Comparison of ENCODE assay signal across 23 mouse cellular contexts in the genomic region with DNA sequence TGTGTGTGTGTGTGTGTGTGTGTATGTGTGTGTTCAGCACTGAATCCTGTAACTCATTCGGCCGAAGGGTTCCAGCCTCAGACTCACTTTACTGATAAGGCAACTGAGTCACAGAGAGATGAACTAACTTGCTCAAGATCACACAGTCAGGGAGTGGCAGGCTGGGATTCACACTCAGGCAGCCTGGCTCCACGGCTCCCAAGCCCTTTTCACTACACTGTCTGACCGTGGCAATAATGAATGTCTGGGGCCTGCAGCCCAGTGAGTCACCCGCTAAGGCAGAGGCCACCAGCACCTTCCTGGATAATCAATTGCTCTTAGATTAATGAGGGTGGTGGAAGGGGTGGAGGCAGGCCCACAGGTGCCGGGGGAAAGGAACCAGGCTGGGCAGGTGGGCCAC.
"Had no signal": no experiment of that assay in that cellular context is flagged by ENCODE, and none has a peak within 500 bp of the region (broad histone marks: within the 10 kb centered on the region; RNA-seq: fewer than 3 reads in every experiment).

No protein-coding gene starts in this region.

- H3K4me1 ChIP-seq: limb, embryonic 12.5 days had no signal

- H3K36me3 ChIP-seq: heart, embryonic 15.5 days; hindbrain, embryonic 10.5 days; hindbrain, embryonic 12.5 days; limb, embryonic 10.5 days; limb, embryonic 12.5 days had no signal

- H3K27me3 ChIP-seq: heart, embryonic 13.5 days; heart, embryonic 15.5 days; hindbrain, embryonic 12.5 days; limb, embryonic 12.5 days had no signal

- H3K4me3 ChIP-seq: gastrocnemius, adult 2 months; heart, embryonic 13.5 days; heart, embryonic 15.5 days; hindbrain, embryonic 10.5 days; hindbrain, embryonic 12.5 days; layer of hippocampus, adult 2 months; left cerebral cortex, adult 2 months; limb, embryonic 10.5 days; limb, embryonic 12.5 days had no signal

- H3K4me2 ChIP-seq: heart, embryonic 11.5 days; heart, embryonic 13.5 days; heart, embryonic 15.5 days; hindbrain, embryonic 12.5 days; hindbrain, embryonic 14.5 days; limb, embryonic 12.5 days; liver, embryonic 11.5 days had no signal

- H3K9ac ChIP-seq: heart, embryonic 15.5 days; hindbrain, embryonic 12.5 days; hindbrain, embryonic 14.5 days; limb, embryonic 12.5 days; liver, embryonic 14.5 days had no signal

- ATAC-seq: hindbrain, embryonic 16.5 days had no signal

- DNase-seq: gastrocnemius, adult 2 months; gastrocnemius, postnatal 10 days; gastrocnemius, postnatal 25 days; heart, adult 18-20 months; heart, postnatal 4 days; kidney, adult 18-20 months; kidney, adult 8-10 months; kidney, postnatal 10 days; kidney, postnatal 25 days; liver had no signal

- H3K9me3 ChIP-seq: heart, embryonic 13.5 days; heart, embryonic 15.5 days; hindbrain, embryonic 10.5 days; hindbrain, embryonic 12.5 days; limb, embryonic 10.5 days; limb, embryonic 12.5 days had no signal

- H3K27ac ChIP-seq: gastrocnemius, adult 2 months; heart, embryonic 13.5 days; heart, embryonic 15.5 days; hindbrain, embryonic 10.5 days; hindbrain, embryonic 12.5 days; hindbrain, embryonic 14.5 days; left cerebral cortex, adult 2 months; limb, embryonic 10.5 days; limb, embryonic 12.5 days; liver, embryonic 14.5 days had no signal
